Mouse (Mus musculus) myocyte (in vitro differentiated cells): Measurements from ENCODE around the gene Atp13a2.

Source experiments
- E2F4 ChIP-seq: IDR thresholded peaks from one replicate; pipeline ENCODE4 v1.6.1; 2011; ENCODE audit warnings: mild to moderate bottlenecking, control low read depth, moderate library complexity; ENCODE audit not compliant: insufficient read depth
- MYOG ChIP-seq, 3 experiments: IDR thresholded peaks; one replicate each; pipeline ENCODE4 v1.6.1; 2011; ENCODE audit warnings: control low read depth in 2 of 3, low read depth in 2 of 3, mild to moderate bottlenecking in 2 of 3; ENCODE audit not compliant: insufficient read length in 2 of 3, control insufficient read depth in 1 of 3, insufficient read depth in 1 of 3
- POLR2A ChIP-seq: IDR thresholded peaks from one replicate; pipeline ENCODE4 v1.6.1; 2011; ENCODE audit warnings: low read depth, mild to moderate bottlenecking, control low read depth, moderate library complexity; ENCODE audit not compliant: insufficient read length
- POLR2AphosphoS2 ChIP-seq: IDR thresholded peaks from one replicate; pipeline ENCODE4 v1.6.1; 2011; ENCODE audit warnings: low read depth, control low read depth; ENCODE audit not compliant: insufficient read length
- SRF ChIP-seq: IDR thresholded peaks from one replicate; pipeline ENCODE4 v1.6.1; 2011; ENCODE audit warnings: low read depth; ENCODE audit not compliant: control insufficient read depth, insufficient read length
- TCF12 ChIP-seq: IDR thresholded peaks from one replicate; pipeline ENCODE4 v1.6.1; 2011; ENCODE audit warnings: mild to moderate bottlenecking, control low read depth; ENCODE audit not compliant: poor library complexity, insufficient read depth, severe bottlenecking
- TCF3 ChIP-seq: IDR thresholded peaks from one replicate; pipeline ENCODE4 v1.6.1; 2011; ENCODE audit warnings: low read depth, control low read depth; ENCODE audit not compliant: insufficient read length
- USF1 ChIP-seq: IDR thresholded peaks from one replicate; pipeline ENCODE4 v1.6.1; 2011; ENCODE audit warnings: low read depth, mild to moderate bottlenecking, control low read depth, moderate library complexity

DNA sequence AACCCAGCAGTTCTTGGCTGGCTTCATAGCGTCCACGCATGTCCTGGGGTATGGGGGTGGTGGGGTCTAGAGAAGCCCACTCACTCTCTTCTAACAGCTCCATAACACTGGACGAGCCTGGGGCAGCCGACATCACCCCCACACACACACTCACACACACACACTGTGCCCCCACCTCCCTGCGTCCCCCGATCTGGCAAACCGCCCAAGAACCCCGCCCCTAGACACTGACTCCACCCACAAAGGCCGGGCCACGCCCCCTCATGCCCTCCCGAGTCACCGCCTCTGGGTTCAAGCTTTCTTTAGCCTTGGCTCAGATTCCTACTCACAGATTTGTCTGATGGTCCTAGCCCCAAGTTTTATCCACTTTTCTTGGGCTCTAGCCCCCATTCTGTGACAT is 54.4 kb downstream of the Atp13a2 start:
- no peak for TF ChIP-seq USF1
- no peak for TF ChIP-seq E2F4
- TF ChIP-seq TCF12: no peak
- TF ChIP-seq POLR2A: no peak
- no peak for TF ChIP-seq POLR2AphosphoS2
- TF ChIP-seq MYOG (IDR thresholded peaks at IDR 0.05; ENCODE audit: control insufficient read depth in 1 of 3, insufficient read depth in 1 of 3, insufficient read length in 2 of 3, low read depth in 2 of 3): no peak
- no peak for TF ChIP-seq TCF3
- no peak for TF ChIP-seq SRF
